Mouse (Mus musculus): Measurements from ENCODE around the gene Zfp788. TPM values are rescaled to one million over a fixed set of nuclear protein-coding genes. Genes with fewer than 3 reads are reported as not detected.
"Not testable (repeated sequence)": the region's sequence is repeated elsewhere in the genome, so short reads cannot be mapped to it uniquely, and the experiment has no call there.

The Zfp788 gene
- 2.2 TPM in 1 of 2 replicates, not detected in the other for total RNA-seq (2015; ENCODE audit: low replicate concordance)
- total RNA-seq (2017; ENCODE audit: low replicate concordance): 1.3 TPM in 1 of 2 replicates, not detected in the other

GRCm38 (mm10) chr7:41632409-41633220, at the start of gene Zfp788:
Zfp788 (plus strand) TSS chr7:41633203.
- peak; percentile 90 for ATAC-seq (replicated peaks; ENCODE audit: low FRiP score, poor library complexity, severe bottlenecking)

DNA sequence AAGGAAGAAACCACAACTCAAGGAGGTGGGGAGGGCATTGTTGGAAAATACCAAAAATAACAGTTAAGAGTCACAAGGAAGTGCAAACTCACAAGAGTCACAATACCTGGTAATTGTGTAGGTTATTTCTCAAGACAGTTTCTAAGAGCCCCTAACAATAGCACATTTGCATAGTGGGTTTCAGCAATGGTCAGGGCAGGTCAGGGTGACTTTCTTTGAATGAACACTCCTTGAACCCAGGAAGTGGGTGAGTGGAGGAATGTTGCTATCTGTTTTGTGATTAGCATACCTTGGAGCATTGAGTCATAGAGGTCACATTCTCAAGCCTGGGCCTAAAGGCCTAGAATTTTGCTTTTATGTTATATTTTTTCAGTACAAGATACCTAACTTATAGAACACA, 45.2 kb upstream of the Zfp788 start:
- ATAC-seq (replicated peaks; ENCODE audit: low FRiP score, poor library complexity, severe bottlenecking): not testable (repeated sequence)

- no peak for ATAC-seq (replicated peaks; ENCODE audit: low FRiP score, poor library complexity, severe bottlenecking)
Measured at GRCm38 (mm10) chr7:41598615-41599014, 34.4 kb upstream of the Zfp788 start.

GRCm38 (mm10) chr7:41599034-41599813, 33.8 kb upstream of the Zfp788 start, which contains the start of gene 2610021A01Rik:
2610021A01Rik (plus strand) TSS chr7:41599230.
- ATAC-seq (replicated peaks; ENCODE audit: low FRiP score, poor library complexity, severe bottlenecking): peak; percentile 90

GRCm38 (mm10) chr7:41599932-41600548, 33.0 kb upstream of the Zfp788 start:
- ATAC-seq (replicated peaks; ENCODE audit: low FRiP score, poor library complexity, severe bottlenecking): 0 out of 2 replicates have a peak, but pooled peaks have one; percentile 31

GRCm38 (mm10) chr7:41611654-41612053, 21.3 kb upstream of the Zfp788 start:
- no peak for ATAC-seq (replicated peaks; ENCODE audit: low FRiP score, poor library complexity, severe bottlenecking)

- not testable (repeated sequence) for ATAC-seq (replicated peaks; ENCODE audit: low FRiP score, poor library complexity, severe bottlenecking)
Measured at GRCm38 (mm10) chr7:41616241-41616640, 16.8 kb upstream of the Zfp788 start.

DNA sequence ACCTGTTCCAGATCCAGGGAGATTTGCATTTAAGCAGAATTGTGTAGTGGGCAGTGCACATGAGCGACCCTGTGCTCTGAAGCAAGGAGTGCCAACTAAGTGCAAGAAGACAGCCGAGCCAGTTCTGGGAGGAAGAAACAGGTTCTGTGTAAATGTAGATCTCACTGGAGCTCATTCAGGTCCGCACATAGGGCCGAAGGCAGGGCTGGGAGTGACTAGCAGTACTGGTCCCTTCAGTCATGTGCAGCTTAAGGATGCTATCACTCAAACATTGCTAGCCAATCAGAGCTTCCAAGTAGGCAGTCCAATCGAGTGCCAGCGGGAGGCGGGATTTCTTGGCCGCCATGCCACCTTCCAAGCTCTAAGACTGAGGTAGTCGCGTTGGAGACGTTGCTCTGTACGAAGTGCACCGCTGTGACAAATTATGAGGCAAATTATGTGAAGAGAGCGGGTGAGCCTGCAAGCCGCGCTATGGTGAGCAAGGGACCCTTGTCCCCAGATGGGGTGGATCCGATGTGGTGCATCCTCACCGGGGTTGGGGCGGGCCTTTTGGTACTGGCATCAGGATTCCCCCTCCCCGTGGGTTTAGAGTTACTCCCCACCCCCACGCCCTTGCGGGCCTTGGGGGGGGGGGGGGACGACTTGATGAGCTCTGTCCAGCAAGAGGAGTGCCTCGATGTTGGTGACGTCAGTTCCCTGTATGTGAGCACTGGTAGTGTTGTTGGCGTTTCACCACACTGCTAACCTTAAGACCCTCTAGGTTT, 400 bp downstream of the Zfp788 start:
- peak; percentile 96 for ATAC-seq (replicated peaks; ENCODE audit: low FRiP score, poor library complexity, severe bottlenecking)

GRCm38 (mm10) chr7:41674326-41674725, 41.3 kb downstream of the Zfp788 start:
- not testable (repeated sequence) for ATAC-seq (replicated peaks; ENCODE audit: low FRiP score, poor library complexity, severe bottlenecking)

Other genes starting within 250 kb of the Zfp788 start
- 11.9 and 15.5 TPM in 2 replicates for gene AI987944, start 239.8 kb upstream of the Zfp788 start, total RNA-seq (2015; ENCODE audit: low replicate concordance)
- 5.4 and 5.6 TPM in 2 replicates for gene AI987944, start 239.8 kb upstream of the Zfp788 start, total RNA-seq (2017; ENCODE audit: low replicate concordance)
- gene Vmn2r57, start 184.5 kb upstream of the Zfp788 start, total RNA-seq (2015; ENCODE audit: low replicate concordance): not detected in 2 replicates
- not detected in 2 replicates for gene Vmn2r57, start 184.5 kb upstream of the Zfp788 start, total RNA-seq (2017; ENCODE audit: low replicate concordance)
- not detected in 2 replicates for gene Gm20449, start 133.8 kb upstream of the Zfp788 start, total RNA-seq (2015; ENCODE audit: low replicate concordance)
- not detected in 2 replicates for gene Gm20449, start 133.8 kb upstream of the Zfp788 start, total RNA-seq (2017; ENCODE audit: low replicate concordance)
- gene AW146154, start 133.3 kb upstream of the Zfp788 start, total RNA-seq (2015; ENCODE audit: low replicate concordance): 0.84 and 5.8 TPM in 2 replicates
- 0.68 and 3.5 TPM in 2 replicates for gene AW146154, start 133.3 kb upstream of the Zfp788 start, total RNA-seq (2017; ENCODE audit: low replicate concordance)
- gene Gm6871, start 59.5 kb upstream of the Zfp788 start, total RNA-seq (2015; ENCODE audit: low replicate concordance): not detected in 2 replicates
- not detected in 2 replicates for gene Gm6871, start 59.5 kb upstream of the Zfp788 start, total RNA-seq (2017; ENCODE audit: low replicate concordance)
- 5.4 and 23.1 TPM in 2 replicates for gene 2610021A01Rik, start 34.0 kb upstream of the Zfp788 start, total RNA-seq (2015; ENCODE audit: low replicate concordance)
- 3.5 and 5.0 TPM in 2 replicates for gene 2610021A01Rik, start 34.0 kb upstream of the Zfp788 start, total RNA-seq (2017; ENCODE audit: low replicate concordance)
- not detected in 2 replicates for gene Vmn2r58, start 239.5 kb downstream of the Zfp788 start, total RNA-seq (2015; ENCODE audit: low replicate concordance)
- gene Vmn2r58, start 239.5 kb downstream of the Zfp788 start, total RNA-seq (2017; ENCODE audit: low replicate concordance): not detected in 2 replicates

Measured in erythroid progenitor cell, adult 5-6 weeks (primary cell).